Mouse (Mus musculus) skeletal muscle tissue, adult 2 months (tissue): ENCODE data around the gene Gm13288.
"Not testable (repeated sequence)": the region's sequence is repeated elsewhere in the genome, so short reads cannot be mapped to it uniquely, and the experiment has no call there.

Experiments used
- DNase-seq: peaks from one replicate; pipeline ENCODE4 v3.0.0-alpha.2; 2012; ENCODE audit warnings: low read depth, low spot score

The Gm13288 gene

GRCm38 (mm10) chr4:88805231-88805630 is at the start of gene Gm13288:
TSS of gene Gm13288 (plus strand) at chr4:88805531.
- not testable (repeated sequence) for DNase-seq

- peak; percentile 7 for DNase-seq
Measured at GRCm38 (mm10) chr4:88756581-88757513, 48.5 kb upstream of the Gm13288 start.

- DNase-seq = peak; percentile 88
Measured at GRCm38 (mm10) chr4:88757628-88758031, 47.7 kb upstream of the Gm13288 start.

GRCm38 (mm10) chr4:88758751-88759150 is 46.6 kb upstream of the Gm13288 start:
- DNase-seq = not testable (repeated sequence)

GRCm38 (mm10) chr4:88759610-88760268 is 45.6 kb upstream of the Gm13288 start, which contains the start of gene Gm13283:
TSS of gene Gm13283 (plus strand) at chr4:88760119.
- not testable (repeated sequence) for DNase-seq

- DNase-seq = peak; percentile 90
Measured at GRCm38 (mm10) chr4:88760431-88760830, 44.9 kb upstream of the Gm13288 start.

GRCm38 (mm10) chr4:88761776-88762175 is 43.6 kb upstream of the Gm13288 start:
- DNase-seq = not testable (repeated sequence)

GRCm38 (mm10) chr4:88762341-88762740 is 43.0 kb upstream of the Gm13288 start:
- DNase-seq = not testable (repeated sequence)

- peak; percentile 86 for DNase-seq
Measured at GRCm38 (mm10) chr4:88763384-88764018, 41.8 kb upstream of the Gm13288 start.

- DNase-seq = not testable (repeated sequence)
Measured at GRCm38 (mm10) chr4:88773534-88773933, 31.8 kb upstream of the Gm13288 start, which contains the start of gene Gm13290. TSS of gene Gm13290 (plus strand) at chr4:88773834.

GRCm38 (mm10) chr4:88776622-88777021 is 28.7 kb upstream of the Gm13288 start, which contains the start of gene Gm13289:
TSS of gene Gm13289 (plus strand) at chr4:88776922.
- DNase-seq = not testable (repeated sequence)

GRCm38 (mm10) chr4:88779550-88779949 is 25.8 kb upstream of the Gm13288 start, which contains the start of gene Gm13272:
TSS of gene Gm13272 (plus strand) at chr4:88779850.
- DNase-seq = not testable (repeated sequence)

GRCm38 (mm10) chr4:88780320-88780719 is 25.0 kb upstream of the Gm13288 start:
- not testable (repeated sequence) for DNase-seq

GRCm38 (mm10) chr4:88781831-88782230 is 23.5 kb upstream of the Gm13288 start, which contains the start of gene Ifnz:
TSS of gene Ifnz (plus strand) at chr4:88782131.
- DNase-seq = not testable (repeated sequence)

- DNase-seq = not testable (repeated sequence)
Measured at GRCm38 (mm10) chr4:88782335-88782734, 23.0 kb upstream of the Gm13288 start.

GRCm38 (mm10) chr4:88785409-88785808 is 19.9 kb upstream of the Gm13288 start, which contains the start of gene Gm13276:
TSS of gene Gm13276 (plus strand) at chr4:88785709.
- DNase-seq = not testable (repeated sequence)

GRCm38 (mm10) chr4:88788402-88788801 is 16.9 kb upstream of the Gm13288 start, which contains the start of gene Gm13277:
TSS of gene Gm13277 (plus strand) at chr4:88788632.
- not testable (repeated sequence) for DNase-seq

GRCm38 (mm10) chr4:88791250-88791649 is 14.1 kb upstream of the Gm13288 start, which contains the start of gene Gm13278:
TSS of gene Gm13278 (plus strand) at chr4:88791550.
- not testable (repeated sequence) for DNase-seq

GRCm38 (mm10) chr4:88793936-88794675 is 11.2 kb upstream of the Gm13288 start, which contains the start of gene Gm13275:
TSS of gene Gm13275 (plus strand) at chr4:88794487.
- not testable (repeated sequence) for DNase-seq

- not testable (repeated sequence) for DNase-seq
Measured at GRCm38 (mm10) chr4:88797097-88797496, 8.2 kb upstream of the Gm13288 start, which contains the start of gene Gm13279. TSS of gene Gm13279 (plus strand) at chr4:88797397.
